Mouse (Mus musculus): Measurements from ENCODE around the gene Cend1.

The Cend1 gene

GRCm38 (mm10) chr7:141390326-141391259, 38.7 kb downstream of the Cend1 start:
- no peak for DNase-seq

- DNase-seq, result no peak
Observed at GRCm38 (mm10) chr7:141388487-141389109, 40.7 kb downstream of the Cend1 start.

- no peak for DNase-seq
Observed at GRCm38 (mm10) chr7:141387807-141388486, 41.3 kb downstream of the Cend1 start.

- DNase-seq, result no peak
Observed at GRCm38 (mm10) chr7:141381068-141381835, 48.0 kb downstream of the Cend1 start.

- DNase-seq, result no peak
Observed at GRCm38 (mm10) chr7:141379584-141379983, 49.7 kb downstream of the Cend1 start.
